Mouse (Mus musculus) kidney, postnatal 25 days (tissue): ENCODE measurements around the gene Ifne.
"Not testable (repeated sequence)": the region's sequence is repeated elsewhere in the genome, so short reads cannot be mapped to it uniquely, and the experiment has no call there.

ENCODE experiments used
- DNase-seq, 2 experiments: peaks; one replicate each; pipeline ENCODE4 v3.0.0; 2021; ENCODE audit warnings: mixed read lengths in 2 of 2

Ifne gene

GRCm38 (mm10) chr4:88867366-88867925, 12.6 kb downstream of the Ifne start:
- DNase-seq, result peak; percentile 73 to 79

DNA sequence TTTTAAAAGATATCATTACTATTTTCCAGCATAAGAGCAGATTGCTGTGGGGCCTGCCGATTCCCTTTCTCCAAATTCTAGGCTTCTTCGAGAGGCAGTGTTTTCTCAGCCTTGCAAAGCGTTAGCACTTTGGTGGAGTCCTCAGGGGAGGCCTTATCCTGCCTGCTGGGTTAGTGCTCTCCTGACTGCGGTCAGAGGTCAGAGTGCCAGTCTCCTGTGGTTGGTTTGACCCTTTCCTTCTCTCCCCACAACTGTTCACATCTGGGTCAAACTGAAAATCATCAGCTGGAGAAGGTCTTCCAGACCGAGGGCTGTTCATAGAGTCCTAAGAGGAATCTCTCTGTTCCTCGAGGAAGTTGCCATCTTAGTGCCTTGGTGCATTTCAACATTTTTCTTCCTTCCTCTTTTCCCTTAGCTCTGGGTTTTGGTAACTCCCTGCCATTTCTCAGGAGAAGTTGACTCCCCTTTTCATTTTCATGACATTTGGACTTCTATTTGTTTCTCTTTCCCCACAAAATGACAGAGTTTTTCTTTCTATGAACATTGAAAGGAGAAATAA, 14.9 kb downstream of the Ifne start:
- DNase-seq, result peak in 1 of 2 experiments; percentile 7

DNA sequence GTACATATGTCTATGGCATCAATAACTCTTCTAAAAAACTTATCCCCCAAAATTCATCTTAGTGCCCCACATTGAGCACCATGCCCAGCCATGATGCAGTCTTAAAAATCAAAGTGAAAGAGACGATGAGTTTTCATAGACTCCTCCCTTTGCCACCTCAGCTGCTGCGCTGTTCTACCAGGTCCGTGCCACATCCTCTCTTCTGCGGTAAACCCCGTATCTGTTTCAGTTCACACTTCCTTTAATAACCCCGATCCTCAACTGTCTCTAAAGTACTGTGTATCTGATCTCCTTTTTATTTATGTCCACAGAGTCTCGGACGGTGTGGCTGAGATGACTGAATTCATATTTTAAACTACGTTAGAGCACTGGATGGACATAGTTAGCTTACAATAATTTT, 15.4 kb downstream of the Ifne start:
- DNase-seq, result no peak

- no peak for DNase-seq
These were observed 16.7 kb downstream of the Ifne start for GRCm38 (mm10) chr4:88863309-88863708.

- no peak for DNase-seq
These were observed 20.8 kb downstream of the Ifne start for GRCm38 (mm10) chr4:88859214-88859613.

GRCm38 (mm10) chr4:88851026-88851763, 28.8 kb downstream of the Ifne start:
- DNase-seq, result no peak

DNA sequence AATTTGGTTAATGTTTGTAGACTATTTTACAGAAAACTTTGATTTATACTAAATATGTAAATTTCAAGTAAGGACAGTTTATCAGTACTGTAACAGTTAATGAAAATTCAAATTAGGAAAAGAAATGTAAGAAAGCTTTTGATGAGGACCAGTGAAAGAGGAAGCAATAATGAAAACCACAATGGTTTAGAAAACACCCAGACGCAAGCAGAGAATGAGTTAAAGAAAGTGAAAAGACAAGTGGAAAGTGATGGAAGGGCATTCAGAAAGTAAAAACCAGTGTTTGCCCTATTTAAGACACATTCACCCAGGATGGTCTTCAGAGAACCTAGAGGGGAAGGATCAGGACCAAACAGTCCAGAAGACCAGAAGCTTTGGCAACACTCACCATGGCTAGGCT, 30.3 kb downstream of the Ifne start, which contains the start of gene Ifna1:
Ifna1 (plus strand) TSS at position 390 of the 400 bp plus-strand sequence.
- no peak for DNase-seq

- DNase-seq, result no peak
These were observed 34.7 kb downstream of the Ifne start for GRCm38 (mm10) chr4:88845334-88845733.

DNA sequence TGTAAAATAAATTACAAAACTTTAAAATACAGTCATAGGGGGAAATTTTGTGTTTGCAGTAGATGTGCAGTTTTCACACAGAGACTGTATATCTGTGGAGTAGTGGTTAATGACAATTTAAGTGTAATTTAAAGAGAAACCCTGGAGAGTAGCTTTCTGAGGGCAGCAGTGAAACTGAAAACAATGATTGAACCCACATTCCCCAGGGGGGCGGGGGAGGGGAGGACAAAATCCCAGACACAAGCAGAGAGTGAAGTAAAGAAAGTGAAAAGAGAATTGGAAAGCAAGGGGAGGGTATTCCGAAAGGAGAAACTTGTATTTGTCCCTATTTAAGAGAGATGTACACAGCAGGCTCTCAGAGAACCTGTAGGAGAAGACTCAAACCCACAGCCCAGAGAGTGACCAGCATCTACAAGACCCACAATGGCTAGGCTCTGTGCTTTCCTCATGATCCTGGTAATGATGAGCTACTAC, 38.5 kb downstream of the Ifne start, which contains the start of gene Ifna4:
Ifna4 (plus strand) TSS at position 424 of the 474 bp plus-strand sequence.
- no peak for DNase-seq

GRCm38 (mm10) chr4:88840058-88840457, 39.9 kb downstream of the Ifne start:
- no peak for DNase-seq

GRCm38 (mm10) chr4:88838828-88839227, 41.2 kb downstream of the Ifne start:
- DNase-seq, result peak in 1 of 2 experiments; percentile 32

GRCm38 (mm10) chr4:88835225-88835624, 44.8 kb downstream of the Ifne start, which contains the start of gene Ifna5:
Gene Ifna5 (plus strand): TSS chr4:88835525.
- DNase-seq, result not testable (repeated sequence)

DNA sequence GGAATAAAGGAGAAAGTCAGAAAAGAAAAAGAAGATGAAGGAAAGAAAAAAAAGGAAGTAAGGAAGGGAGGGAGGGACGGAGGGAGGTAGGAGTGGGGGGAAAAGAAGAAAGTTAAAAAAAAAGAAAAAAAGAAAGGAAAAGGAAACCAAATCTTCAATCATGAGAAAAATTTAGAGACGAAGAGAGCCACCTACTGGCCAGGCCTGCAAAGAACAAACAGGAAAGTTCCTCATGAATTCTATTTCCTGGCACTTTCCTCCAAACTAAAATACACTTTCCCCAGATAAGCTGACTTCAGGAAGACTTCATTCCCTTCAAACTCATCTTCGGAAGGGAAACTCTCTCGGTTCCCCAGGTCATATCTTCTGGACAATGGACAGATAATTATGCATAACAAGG, 49.5 kb downstream of the Ifne start:
- DNase-seq, result peak in 1 of 2 experiments; percentile 24
